24 mouse cellular contexts compared by ENCODE assay signal in genomic region chr4:7688516-7688915, GRCm38 (mm10).
DNase-seq lines count a peak whose midpoint lies in the region; ATAC-seq and TF ChIP-seq lines count a peak whose summit lies in the region.
"Had no signal": no experiment of that assay in that cellular context is flagged by ENCODE, and none has a peak within 500 bp of the region (broad histone marks: within the 10 kb centered on the region; RNA-seq: fewer than 3 reads in every experiment).

No protein-coding gene starts in this region.

- TF ChIP-seq EP300 in CH12.LX (IDR thresholded peaks at IDR 0.05; ENCODE audit: low read length), result no peak

- TF ChIP-seq CTCF in CH12.LX (conservative IDR thresholded peaks at IDR 0.05 in 1 of 2, IDR thresholded peaks at IDR 0.05 in 1 of 2; ENCODE audit: low read depth in 2 of 2, low read length in 2 of 2), result no peak

- H3K9ac ChIP-seq in CH12.LX (ENCODE audit: insufficient read depth, low read depth), result no peak overlapping the region
- H3K9ac ChIP-seq: embryonic facial prominence, embryonic 12.5 days; forebrain, embryonic 12.5 days had no signal

- no peaks in the 10 kb centered on the region for H3K79me2 ChIP-seq in CH12.LX (replicated peaks; ENCODE audit: control insufficient read depth, extremely low read depth, insufficient read depth, poor library complexity, severe bottlenecking)

- TF ChIP-seq RAD21 in CH12.LX (IDR thresholded peaks at IDR 0.05; ENCODE audit: low read depth, low read length), result no peak

- DNase-seq in 3T3-L1 (ENCODE audit: low read depth, low spot score), result peak; percentile 55
- DNase-seq in CH12.LX (ENCODE audit: extremely low read depth), result no peak
- DNase-seq in fibroblast of lung, adult 2 months (ENCODE audit: low read depth), result peak; percentile 43
- no peak for DNase-seq in spleen, adult 18-20 months
- DNase-seq in gastrocnemius, postnatal 36 days, result no peak
- DNase-seq in heart, adult 18-20 months, result no peak
- no peak for DNase-seq in layer of hippocampus, adult 9-10 months (ENCODE audit: low spot score)
- DNase-seq: adrenal gland, adult 2 months; adrenal gland, postnatal 14 days; adrenal gland, postnatal 36 days; B cell, adult 2 months; cerebellum, adult 11-12 months; cerebellum, adult 2 months; cerebellum, adult 9-10 months; cerebellum, postnatal 10 days; cerebellum, postnatal 25 days had no signal

- in situ Hi-C loops in CH12.LX (cut with MboI; ENCODE audit: low pct_ligation_motif_present, low pct_unique_long_range_greater_than_20kb, low sequenced_read_pairs), result no loop called here

- no peaks in the 10 kb centered on the region for H3K9me3 ChIP-seq in CH12.LX (replicated peaks; ENCODE audit: low read length)
- H3K9me3 ChIP-seq: embryonic facial prominence, embryonic 10.5 days had no signal

- peak overlapping the region; percentile 56; the same call in 1 of the 2 replicates for H3K4me2 ChIP-seq in CH12.LX (ENCODE audit: insufficient read depth, low read depth, poor library complexity, severe bottlenecking)
- H3K4me2 ChIP-seq: embryonic facial prominence, embryonic 12.5 days; forebrain, embryonic 12.5 days had no signal

- H3K27me3 ChIP-seq in CH12.LX (replicated peaks), result no peaks in the 10 kb centered on the region
- H3K27me3 ChIP-seq: embryonic facial prominence, embryonic 12.5 days; forebrain, embryonic 12.5 days had no signal

- no peak overlapping the region for H3K27ac ChIP-seq in CH12.LX (ENCODE audit: insufficient read depth, low read depth)
- H3K27ac ChIP-seq: embryonic facial prominence, embryonic 10.5 days; embryonic facial prominence, embryonic 12.5 days; forebrain, embryonic 10.5 days; forebrain, embryonic 12.5 days had no signal

- no peaks in the 10 kb centered on the region for H3K4me1 ChIP-seq in CH12.LX (ENCODE audit: control insufficient read depth in 1 of 2, insufficient read depth in 2 of 2)
- H3K4me1 ChIP-seq: embryonic facial prominence, embryonic 10.5 days; embryonic facial prominence, embryonic 12.5 days; forebrain, embryonic 10.5 days; forebrain, embryonic 12.5 days had no signal

- intact Hi-C loops in gastrocnemius, postnatal 36 days (cut with DNase I), result no loop called here

- ATAC-seq in megakaryocyte progenitor cell, adult 5-6 weeks (replicated peaks; ENCODE audit: poor library complexity), result peak; percentile 23; the same call in 1 of the 2 replicates
- ATAC-seq: CD4-positive, CD25-positive, alpha-beta regulatory T cell, adult 4 months; forebrain, embryonic 14.5 days; forebrain, embryonic 16.5 days had no signal

- H3K4me3 ChIP-seq in CH12.LX (replicated peaks in 1 of 3; ENCODE audit: low read depth in 2 of 3, low read length in 2 of 3, poor library complexity in 1 of 3), result no peak overlapping the region
- H3K4me3 ChIP-seq: embryonic facial prominence, embryonic 10.5 days; embryonic facial prominence, embryonic 12.5 days; forebrain, embryonic 10.5 days; forebrain, embryonic 12.5 days had no signal

- TF ChIP-seq POLR2A in CH12.LX (IDR thresholded peaks at IDR 0.05; ENCODE audit: low read depth, low read length), result no peak

- dilution Hi-C loops in CH12.LX (cut with MboI; ENCODE audit: extremely low pct_ligation_motif_present, extremely low pct_unique_long_range_greater_than_20kb, low sequenced_read_pairs), result no loop called here

- H3K36me3 ChIP-seq in CH12.LX (replicated peaks in 1 of 2; ENCODE audit: control insufficient read depth in 1 of 2, insufficient read depth in 1 of 2, low read length in 1 of 2), result no peaks in the 10 kb centered on the region
- H3K36me3 ChIP-seq: embryonic facial prominence, embryonic 10.5 days; embryonic facial prominence, embryonic 12.5 days; forebrain, embryonic 10.5 days; forebrain, embryonic 12.5 days had no signal

TF ChIP-seq in CH12.LX, 34 proteins besides CTCF, POLR2A, EP300 and RAD21:
- TF ChIP-seq E2F4 (IDR thresholded peaks at IDR 0.05; ENCODE audit: insufficient replicate concordance, low read depth, low read length) (no peak), ZNF384 (IDR thresholded peaks at IDR 0.05; ENCODE audit: low read depth, low read length) (no peak), SMC3 (IDR thresholded peaks at IDR 0.05; ENCODE audit: low read depth, low read length) (no peak), MAX (IDR thresholded peaks at IDR 0.05; ENCODE audit: low read length) (no peak), NELFE (IDR thresholded peaks at IDR 0.05; ENCODE audit: low read depth, low read length) (no peak)
TF ChIP-seq in CH12.LX: peak in this region for 0.

Comparison
In these comparisons a context has a peak if more than half of its experiments do, and no peak if none do; other contexts are left out.
1. DNase-seq: peak in 3T3-L1 (single experiment) and fibroblast of lung, adult 2 months (single experiment); none in CH12.LX (single experiment), spleen, adult 18-20 months (0 of 2), gastrocnemius, postnatal 36 days (0 of 2), heart, adult 18-20 months (0 of 2) and layer of hippocampus, adult 9-10 months (single experiment).